Mouse (Mus musculus) megakaryocyte, embryonic 14.5 days (primary cell): Measurements from ENCODE around the gene Glis2.

Experiments used
- FLI1 ChIP-seq: IDR thresholded peaks from 2 replicates; pipeline ENCODE4 v1.6.1; 2012; ENCODE audit warnings: low read length, inconsistent platforms, mixed read lengths
- GATA1 ChIP-seq: IDR thresholded peaks from 3 replicates; pipeline ENCODE4 v1.6.1; 2012; ENCODE audit warnings: mixed read lengths, low read length, inconsistent platforms, borderline replicate concordance

DNA sequence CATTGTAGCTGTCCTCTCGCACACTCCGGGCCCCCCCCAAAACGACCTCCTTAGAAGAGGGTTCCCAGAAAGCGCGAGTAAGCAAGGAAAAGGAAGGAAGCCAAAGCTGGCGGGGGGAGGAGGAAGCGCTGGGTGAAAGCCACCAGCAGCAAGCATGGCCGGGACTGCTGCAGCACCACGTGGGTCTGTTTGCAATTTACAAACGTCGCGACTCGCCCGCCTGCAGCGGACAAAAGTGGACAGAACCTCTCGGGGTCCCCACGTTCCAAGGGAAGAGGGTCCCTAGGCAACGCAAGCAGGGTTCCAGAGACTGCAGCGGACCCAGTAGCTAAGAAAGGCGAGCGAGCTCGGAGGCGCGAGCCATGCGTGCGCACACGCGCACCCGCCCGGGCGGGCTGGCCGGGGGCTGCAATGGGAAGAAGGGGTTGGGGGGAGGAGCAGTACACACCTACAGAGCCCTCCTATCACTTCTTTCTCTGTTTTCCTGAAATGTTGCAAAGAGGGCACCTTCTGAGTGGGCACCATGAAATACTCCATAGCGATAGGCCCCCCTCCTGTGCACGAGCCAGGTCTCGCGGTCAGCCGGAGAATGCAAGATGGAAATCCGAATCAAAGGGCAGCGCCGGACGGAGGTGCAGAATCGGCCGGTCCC, 35.4 kb upstream of the Glis2 start:
- TF ChIP-seq GATA1, result no peak
- TF ChIP-seq FLI1, result no peak
